Mouse (Mus musculus) urinary bladder, postnatal 14 days (tissue): ENCODE results near the gene Rgs3.
A peak's percentile ranks its signal among the peaks of the same experiment; 100 is the strongest.

Source experiments
- DNase-seq: peaks from one replicate; pipeline ENCODE4 v3.0.0; 2021; ENCODE audit warnings: low spot score

Gene Rgs3

GRCm38 (mm10) chr4:62629461-62629860 lies 69.8 kb downstream of the Rgs3 start:
- DNase-seq, result no peak

DNA sequence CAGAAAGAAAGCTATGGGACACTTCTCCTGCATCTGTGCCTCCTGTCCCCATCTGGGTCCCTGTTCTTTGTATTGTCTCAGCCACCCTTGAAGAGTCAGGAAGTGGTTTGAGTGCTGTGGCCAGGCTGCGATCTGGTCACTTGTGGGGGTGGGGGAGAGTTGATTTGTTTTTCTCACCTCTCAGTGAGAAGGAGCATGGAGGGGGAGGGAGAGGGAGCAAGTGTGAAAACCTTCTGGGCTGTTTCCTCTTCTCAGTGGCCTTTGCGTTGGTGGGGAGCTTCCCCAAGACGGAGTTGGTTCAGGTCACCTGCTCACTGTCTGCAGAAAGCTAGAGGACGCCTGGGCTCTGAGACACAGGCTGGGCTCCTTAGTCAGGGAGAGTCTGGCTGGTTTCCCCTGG lies 70.3 kb downstream of the Rgs3 start:
- DNase-seq, result no peak

- no peak for DNase-seq
These were observed 73.6 kb downstream of the Rgs3 start for GRCm38 (mm10) chr4:62633243-62633642.

- no peak for DNase-seq
These were observed 74.5 kb downstream of the Rgs3 start for GRCm38 (mm10) chr4:62634054-62634591.

DNA sequence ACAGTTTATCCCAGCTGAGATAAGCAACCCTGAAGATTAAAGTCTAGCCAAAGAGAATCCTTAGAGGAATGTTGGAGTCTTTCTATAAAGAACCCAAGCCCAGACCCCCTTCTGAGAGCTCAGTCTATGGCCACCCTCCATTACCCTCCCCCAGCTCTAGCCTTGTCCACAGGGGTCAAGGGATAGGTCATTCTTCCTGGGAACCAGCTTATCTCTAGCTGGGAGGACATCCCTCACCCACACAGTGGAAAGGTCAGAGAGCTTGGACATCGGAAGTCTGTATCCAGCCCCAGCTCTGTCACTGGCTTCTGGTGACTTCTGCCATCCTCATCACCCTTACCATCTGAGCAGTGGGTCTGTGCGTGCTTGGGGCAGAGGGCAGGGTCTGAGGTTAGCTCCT lies 75.2 kb downstream of the Rgs3 start:
- DNase-seq, result no peak

DNA sequence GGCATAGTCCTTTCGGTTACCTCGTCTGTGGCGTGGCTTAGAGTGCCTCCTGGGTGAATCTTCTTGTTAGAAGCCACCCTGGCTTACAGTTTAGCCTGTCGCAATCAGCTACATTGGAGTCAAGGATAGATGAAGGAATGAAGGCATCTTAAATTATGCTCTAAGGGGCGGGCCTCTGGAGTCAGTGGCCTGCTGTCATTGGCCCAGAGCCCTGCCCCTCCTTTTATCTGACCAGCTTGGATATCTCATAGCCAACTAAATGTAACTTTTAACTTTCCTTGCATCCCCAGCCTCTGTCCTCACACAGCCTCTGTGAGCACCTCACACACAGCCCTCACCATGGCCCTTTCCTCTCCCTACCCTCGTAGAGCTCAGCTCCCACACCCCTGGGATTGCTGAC lies 76.4 kb downstream of the Rgs3 start:
- DNase-seq, result no peak

DNA sequence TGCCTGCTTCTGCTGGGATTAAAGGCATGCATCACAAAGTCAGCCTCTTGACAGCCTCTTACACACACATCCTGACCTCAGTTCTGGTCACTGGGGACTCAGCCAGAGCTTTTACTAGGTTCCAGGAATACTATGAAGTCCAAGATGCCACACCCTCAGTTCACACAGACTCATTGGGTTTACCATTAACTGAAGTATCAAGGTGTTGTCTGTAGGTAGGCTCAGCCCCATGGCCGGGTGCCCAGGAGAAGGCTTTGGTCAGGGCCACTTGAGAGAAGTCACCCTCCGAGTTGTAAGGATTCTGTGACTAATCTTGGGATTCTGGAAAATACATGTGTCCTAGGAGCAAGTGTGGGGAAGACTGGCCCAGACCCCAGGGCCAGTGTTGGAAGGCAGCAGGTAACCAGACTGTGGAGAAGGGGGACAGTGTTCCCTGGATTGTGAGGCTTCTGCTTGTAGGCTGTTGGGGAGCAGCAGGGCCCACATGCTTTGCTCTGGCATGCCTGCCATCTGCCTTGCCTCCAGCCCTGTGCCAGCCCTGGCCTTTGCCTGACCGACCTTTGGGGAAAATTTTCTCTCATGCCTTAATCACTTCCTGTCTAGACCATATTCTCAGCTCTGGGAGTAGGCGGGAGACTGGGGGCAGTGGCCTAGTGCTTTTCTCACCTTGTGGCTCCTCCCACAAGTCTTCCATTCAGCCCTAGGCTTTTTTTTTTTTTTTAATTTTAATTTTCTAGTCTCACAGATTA lies 78.4 kb downstream of the Rgs3 start:
- DNase-seq, result no peak

DNA sequence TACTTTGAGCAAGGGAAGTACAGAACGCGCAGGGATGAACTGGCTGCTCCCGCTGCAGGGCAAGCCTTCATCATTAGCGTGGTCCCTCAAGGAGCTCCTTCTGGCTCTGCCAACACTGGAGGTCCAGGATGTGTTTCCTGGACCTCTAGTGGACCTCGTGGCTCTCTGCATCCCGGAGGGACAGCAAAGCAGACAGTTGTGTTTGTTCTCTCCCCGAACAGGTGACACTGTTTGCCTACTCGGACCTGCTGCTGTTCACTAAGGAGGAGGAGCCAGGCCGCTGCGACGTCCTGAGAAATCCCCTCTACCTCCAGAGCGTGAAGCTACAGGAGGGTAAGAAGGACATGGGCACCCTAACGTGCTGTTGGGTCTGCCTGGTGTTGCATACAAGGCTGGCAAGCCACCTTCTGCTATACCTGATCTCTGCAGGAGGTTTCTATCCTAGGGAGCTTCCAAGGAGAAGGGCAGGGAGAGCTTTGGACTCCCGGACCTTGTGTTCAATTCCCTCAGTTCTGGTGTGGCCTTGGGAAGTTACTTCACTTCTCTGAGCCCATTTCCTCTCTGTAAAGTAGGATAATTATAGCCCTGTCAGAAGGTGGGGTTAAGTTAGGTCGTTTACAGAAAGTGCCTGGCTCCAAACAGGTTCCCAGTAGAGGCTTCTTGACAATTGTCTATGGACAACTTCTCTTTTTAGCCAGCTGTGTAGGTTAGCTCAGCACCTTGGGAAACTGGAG lies 81.0 kb downstream of the Rgs3 start:
- DNase-seq, result no peak

- no peak for DNase-seq
These were observed 81.6 kb downstream of the Rgs3 start for GRCm38 (mm10) chr4:62641230-62641589.

DNA sequence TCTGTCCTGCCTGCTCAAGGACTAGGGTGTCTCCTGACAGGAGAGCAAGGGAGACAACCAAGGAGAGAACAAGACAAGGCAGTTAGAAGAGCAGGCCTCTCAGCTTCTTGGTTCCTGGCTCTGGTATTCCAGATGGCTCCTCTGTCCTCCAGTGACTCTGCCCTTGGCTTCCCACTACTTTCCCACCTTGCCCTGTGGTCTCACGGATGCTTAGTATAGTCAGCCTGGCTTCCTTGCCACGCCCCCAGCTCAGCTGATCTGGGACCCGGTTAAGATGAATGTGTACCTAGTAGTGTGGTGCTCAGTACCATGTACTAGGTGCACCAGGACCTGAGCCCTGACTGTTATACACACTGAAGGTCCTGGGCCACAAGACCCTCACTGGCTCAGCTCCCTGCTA lies 82.0 kb downstream of the Rgs3 start:
- no peak for DNase-seq

DNA sequence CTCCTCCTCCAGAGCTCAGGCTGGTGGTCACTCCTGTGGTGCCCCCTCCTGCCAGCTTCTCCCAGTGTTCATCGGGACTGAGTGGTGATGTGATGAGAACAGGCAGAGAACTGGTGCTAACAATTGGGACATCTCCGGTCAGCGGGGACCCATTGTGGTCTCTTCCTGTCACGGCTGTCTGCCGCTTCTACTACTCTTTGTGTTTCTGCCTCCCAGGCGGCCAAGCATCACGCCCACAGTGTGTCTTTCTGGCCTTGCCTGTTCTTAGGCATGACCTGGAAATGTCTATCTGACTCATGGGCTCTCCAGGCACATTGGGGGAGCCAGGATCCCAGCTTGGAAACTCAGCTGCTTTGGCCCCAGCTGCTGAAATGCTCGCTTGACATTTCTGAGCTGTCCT lies 83.8 kb downstream of the Rgs3 start:
- no peak for DNase-seq

DNA sequence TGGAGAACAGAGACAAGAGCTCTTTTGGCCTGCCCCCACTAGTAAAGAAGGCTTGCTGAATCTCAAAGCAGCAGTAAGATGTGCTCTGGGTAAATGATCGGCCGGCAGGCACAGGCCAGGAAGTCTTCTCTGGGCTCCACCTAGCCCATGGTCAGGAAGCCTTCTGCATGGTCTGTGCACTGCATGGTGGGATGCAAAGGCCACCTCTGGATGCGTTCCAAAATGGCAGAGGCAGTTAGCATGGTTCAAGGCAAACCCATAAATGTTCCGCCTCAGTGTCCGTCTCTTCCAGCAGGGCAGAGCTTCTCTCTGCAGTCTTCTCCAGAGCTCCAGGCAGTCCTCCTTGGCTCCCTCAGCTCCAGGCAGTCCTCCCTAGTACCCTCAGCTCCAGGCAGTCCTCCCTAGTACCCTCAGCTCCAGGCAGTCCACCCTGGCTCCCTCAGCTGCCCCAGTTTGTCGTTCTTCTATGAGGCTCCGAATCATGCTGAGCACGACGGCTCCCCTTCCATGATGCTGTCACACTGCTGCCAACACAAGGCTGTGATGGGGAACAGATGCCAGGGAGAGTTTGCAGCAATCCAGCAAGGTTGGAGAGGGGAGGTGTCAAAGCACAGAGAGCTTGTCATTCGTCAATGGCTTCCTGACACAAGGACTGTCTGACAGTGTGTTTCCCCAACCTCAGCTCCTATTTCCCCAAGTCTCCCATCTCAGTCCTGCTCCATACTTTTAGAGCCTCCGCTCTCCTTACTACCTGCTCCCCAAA lies 84.6 kb downstream of the Rgs3 start:
- DNase-seq, result no peak

DNA sequence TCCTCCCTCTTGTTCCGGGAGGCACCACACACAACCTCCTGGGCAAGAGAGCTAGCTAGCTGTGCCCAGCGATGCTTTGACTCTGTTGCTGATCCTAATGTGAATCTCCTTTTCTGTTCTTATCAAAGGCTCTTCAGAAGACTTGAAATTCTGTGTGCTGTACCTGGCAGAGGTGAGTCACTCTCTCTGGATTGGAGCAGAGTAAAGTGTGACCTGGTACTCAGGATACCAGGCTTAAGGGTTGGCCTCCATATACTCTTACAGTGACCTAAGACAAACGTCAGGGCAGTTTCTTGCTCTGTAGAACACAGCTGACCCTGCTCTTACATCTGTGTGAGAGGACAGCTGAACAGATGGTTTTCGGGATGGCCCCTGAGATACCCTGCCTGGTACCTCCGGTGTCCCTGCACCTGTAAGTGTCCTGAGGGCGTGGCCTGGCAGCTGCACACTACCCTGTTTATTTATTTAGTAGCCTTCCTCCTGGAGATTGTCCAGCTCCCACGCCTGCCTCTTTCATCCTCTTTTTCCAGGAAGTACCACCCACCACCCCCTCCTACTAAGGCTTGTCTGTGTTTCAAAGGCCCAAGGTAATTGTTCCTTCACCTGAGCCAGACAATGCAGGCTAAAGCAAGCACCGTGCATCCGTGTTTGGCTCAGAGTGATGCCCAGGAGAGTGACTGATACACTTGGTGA lies 87.1 kb downstream of the Rgs3 start:
- DNase-seq, result peak; percentile 29

DNA sequence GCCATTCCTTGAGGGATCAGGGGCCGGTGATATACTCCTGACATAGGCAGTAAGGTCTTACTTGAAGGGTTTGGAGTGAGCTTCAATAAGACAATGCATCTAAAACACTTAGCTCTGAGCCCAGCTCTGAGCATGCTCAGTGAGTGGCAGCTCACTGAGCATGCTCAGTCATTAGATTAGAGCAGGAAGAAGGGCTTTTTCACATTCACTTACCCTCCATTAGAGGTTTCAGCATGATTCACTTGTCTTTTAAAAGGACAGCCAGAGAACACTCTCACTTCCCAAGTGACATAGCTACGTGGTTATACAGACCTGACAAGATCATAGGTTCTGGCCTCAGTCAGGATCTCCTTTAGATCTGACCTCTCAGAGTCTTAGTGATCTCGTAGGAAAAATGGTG lies 89.2 kb downstream of the Rgs3 start:
- no peak for DNase-seq

DNA sequence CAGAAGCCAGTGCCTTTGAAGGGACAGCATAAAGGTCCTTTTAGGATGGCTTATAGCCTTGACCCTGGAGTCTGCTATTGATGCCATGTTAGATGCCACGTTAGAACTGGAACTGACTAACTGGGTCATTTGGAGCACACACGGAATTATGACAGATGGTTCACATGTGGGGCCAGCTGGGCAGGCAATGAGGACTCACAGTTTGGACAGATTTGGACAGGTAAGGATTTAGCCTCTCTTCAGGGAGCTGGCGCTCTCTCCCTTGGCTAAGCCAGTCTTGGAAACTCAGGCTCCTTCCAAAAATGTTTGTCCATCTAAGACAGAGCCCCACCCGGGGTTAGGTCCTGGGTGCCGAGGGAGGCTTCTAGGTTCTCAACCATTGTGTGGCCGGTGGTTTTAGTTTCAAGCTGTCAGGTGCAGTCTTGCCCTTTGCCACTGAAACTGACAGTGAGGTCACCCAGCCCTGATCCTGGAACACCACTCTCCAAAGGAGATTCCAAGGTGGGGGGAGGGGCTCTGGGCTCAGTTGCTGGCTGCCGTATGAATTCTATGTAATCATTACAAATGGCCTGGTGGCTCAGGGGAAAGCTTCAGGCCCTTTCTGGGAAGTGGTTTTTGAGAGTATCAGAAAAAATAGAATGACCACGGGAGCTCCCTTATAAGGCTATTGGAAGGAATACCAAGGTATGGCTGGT lies 90.0 kb downstream of the Rgs3 start:
- no peak for DNase-seq

- no peak for DNase-seq
These were observed 91.6 kb downstream of the Rgs3 start for GRCm38 (mm10) chr4:62651179-62651760.

GRCm38 (mm10) chr4:62652215-62652614 lies 92.6 kb downstream of the Rgs3 start:
- no peak for DNase-seq

- DNase-seq, result no peak
These were observed 93.5 kb downstream of the Rgs3 start for GRCm38 (mm10) chr4:62652921-62653757.

GRCm38 (mm10) chr4:62653922-62654661 lies 94.4 kb downstream of the Rgs3 start:
- DNase-seq, result peak; percentile 43

- DNase-seq, result no peak
These were observed 99.6 kb downstream of the Rgs3 start for GRCm38 (mm10) chr4:62659264-62659663.
